Mouse (Mus musculus) CH12.LX (cell line): ENCODE results near the gene Vtcn1. TPM values are rescaled to one million over a fixed set of nuclear protein-coding genes. Genes with fewer than 3 reads are reported as not detected.
A peak's percentile ranks its signal among the peaks of the same experiment; 100 is the strongest.

Source experiments
- DNase-seq: peaks from one replicate; pipeline ENCODE4 v3.0.0-alpha.2; 2013; ENCODE audit errors: extremely low read depth
- H3K27ac ChIP-seq: 2 replicates; pipeline ENCODE4 v1.5.1; 2012; ENCODE audit warnings: low read depth, mild to moderate bottlenecking, control low read depth, moderate library complexity; ENCODE audit not compliant: insufficient read depth
- H3K27me3 ChIP-seq: replicated peaks from 2 replicates; pipeline ENCODE3; 2012; ENCODE audit warnings: inconsistent platforms
- H3K36me3 ChIP-seq, 2 experiments: replicated peaks in 1 of 2; 2 replicates each; pipeline versions ENCODE3 to v1.6.1; 2012; ENCODE audit warnings: inconsistent platforms in 1 of 2, low read length in 1 of 2, mild to moderate bottlenecking in 1 of 2, mixed read lengths in 1 of 2, moderate library complexity in 1 of 2; ENCODE audit not compliant: control insufficient read depth in 1 of 2, insufficient read depth in 1 of 2
- H3K4me1 ChIP-seq, 2 experiments: 2 replicates each; pipeline ENCODE4 v1.6.1; 2012; ENCODE audit warnings: inconsistent platforms in 1 of 2, moderate library complexity in 1 of 2; ENCODE audit not compliant: insufficient read depth in 2 of 2, control insufficient read depth in 1 of 2
- H3K4me2 ChIP-seq: 2 replicates; pipeline ENCODE4 v1.6.1; 2012; ENCODE audit warnings: low read depth, mild to moderate bottlenecking, control low read depth; ENCODE audit not compliant: poor library complexity, insufficient read depth, severe bottlenecking
- H3K4me3 ChIP-seq, 3 experiments: fragments of 150-350 bp in 1 of 3; sonication (generic) in 1 of 3; replicated peaks in 1 of 3; 2 replicates each; pipeline versions ENCODE3 to v1.5.1; 2011 to 2012; ENCODE audit warnings: low read depth in 2 of 3, low read length in 2 of 3, mild to moderate bottlenecking in 2 of 3, moderate library complexity in 2 of 3, control low read depth in 1 of 3, improper control_type of control experiment in 1 of 3, inconsistent platforms in 1 of 3, mixed read lengths in 1 of 3; ENCODE audit not compliant: poor library complexity in 1 of 3
- H3K79me2 ChIP-seq: replicated peaks from 2 replicates; pipeline ENCODE4 v1.6.1; 2012; ENCODE audit warnings: mild to moderate bottlenecking, moderate library complexity; ENCODE audit not compliant: control insufficient read depth, poor library complexity, insufficient read depth, severe bottlenecking; ENCODE audit errors: extremely low read depth
- H3K9ac ChIP-seq: 2 replicates; pipeline ENCODE4 v1.6.1; 2012; ENCODE audit warnings: low read depth, mild to moderate bottlenecking, control low read depth, moderate library complexity; ENCODE audit not compliant: insufficient read depth
- H3K9me3 ChIP-seq: replicated peaks from 2 replicates; pipeline ENCODE3; 2012; ENCODE audit warnings: low read length, inconsistent platforms, mixed read lengths
- BHLHE40 ChIP-seq: IDR thresholded peaks from 2 replicates; pipeline ENCODE4 v1.6.1; 2011; ENCODE audit warnings: mild to moderate bottlenecking, low read depth, low read length, improper control_type of control experiment
- CHD1 ChIP-seq: IDR thresholded peaks from 2 replicates; pipeline ENCODE4 v1.6.1; 2012; ENCODE audit warnings: low read depth, low read length, improper control_type of control experiment, inconsistent platforms
- CTCF ChIP-seq, 2 experiments: IDR thresholded peaks in 1 of 2; conservative IDR thresholded peaks in 1 of 2; 2 replicates each; pipeline ENCODE4 v1.5.1; 2011 to 2012; ENCODE audit warnings: low read depth in 2 of 2, low read length in 2 of 2, improper control_type of control experiment in 1 of 2, inconsistent platforms in 1 of 2, mild to moderate bottlenecking in 1 of 2, moderate library complexity in 1 of 2
- ELF1 ChIP-seq: IDR thresholded peaks from 2 replicates; pipeline ENCODE4 v1.6.1; 2014; ENCODE audit warnings: low read depth, mild to moderate bottlenecking, inconsistent platforms, low read length, improper control_type of control experiment
- ETS1 ChIP-seq: conservative IDR thresholded peaks from 2 replicates; pipeline ENCODE4 v1.6.1; 2012; ENCODE audit warnings: low read depth, mild to moderate bottlenecking, inconsistent platforms, low read length, improper control_type of control experiment, moderate library complexity
- HCFC1 ChIP-seq: IDR thresholded peaks from 2 replicates; pipeline ENCODE4 v1.6.1; 2012; ENCODE audit warnings: low read depth, mild to moderate bottlenecking, inconsistent platforms, low read length, improper control_type of control experiment
- IRF4 ChIP-seq: IDR thresholded peaks from 2 replicates; pipeline ENCODE4 v1.6.1; 2014; ENCODE audit warnings: low read depth, mild to moderate bottlenecking, inconsistent platforms, low read length, improper control_type of control experiment
- JUND ChIP-seq: conservative IDR thresholded peaks from 2 replicates; pipeline ENCODE4 v1.6.1; 2011; ENCODE audit warnings: low read depth, low read length, improper control_type of control experiment
- MAX ChIP-seq: IDR thresholded peaks from 2 replicates; pipeline ENCODE4 v1.6.1; 2011; ENCODE audit warnings: low read length, improper control_type of control experiment
- MEF2A ChIP-seq: IDR thresholded peaks from 2 replicates; pipeline ENCODE4 v1.6.1; 2014; ENCODE audit warnings: low read depth, mild to moderate bottlenecking, inconsistent platforms, low read length, improper control_type of control experiment, borderline replicate concordance
- MXI1 ChIP-seq: IDR thresholded peaks from 2 replicates; pipeline ENCODE4 v1.6.1; 2011; ENCODE audit warnings: mild to moderate bottlenecking, low read depth, low read length, improper control_type of control experiment
- MYC ChIP-seq: IDR thresholded peaks from 2 replicates; pipeline ENCODE4 v1.6.1; 2011; ENCODE audit warnings: low read depth, mild to moderate bottlenecking, improper control_type of control experiment, low read length
- NELFE ChIP-seq: IDR thresholded peaks from 2 replicates; pipeline ENCODE4 v1.6.1; 2011; ENCODE audit warnings: low read depth, low read length, improper control_type of control experiment
- NRF1 ChIP-seq: IDR thresholded peaks from 2 replicates; pipeline ENCODE4 v1.6.1; 2014; ENCODE audit warnings: low read depth, mild to moderate bottlenecking, inconsistent platforms, low read length, improper control_type of control experiment, moderate library complexity
- PAX5 ChIP-seq: IDR thresholded peaks from 2 replicates; pipeline ENCODE4 v1.6.1; 2012; ENCODE audit warnings: low read length, inconsistent platforms, mixed read lengths
- POLR2A ChIP-seq: IDR thresholded peaks from 2 replicates; pipeline ENCODE4 v1.6.1; 2011; ENCODE audit warnings: low read depth, mild to moderate bottlenecking, improper control_type of control experiment, low read length
- POLR2AphosphoS2 ChIP-seq: IDR thresholded peaks from 2 replicates; pipeline ENCODE4 v1.6.1; 2011; ENCODE audit warnings: low read depth, low read length, improper control_type of control experiment
- RAD21 ChIP-seq: IDR thresholded peaks from 2 replicates; pipeline ENCODE4 v1.6.1; 2011; ENCODE audit warnings: low read depth, mild to moderate bottlenecking, low read length, improper control_type of control experiment, moderate library complexity
- RCOR1 ChIP-seq: conservative IDR thresholded peaks from 2 replicates; pipeline ENCODE4 v1.6.1; 2012; ENCODE audit warnings: low read depth, mild to moderate bottlenecking, inconsistent platforms, low read length, improper control_type of control experiment
- SIN3A ChIP-seq: IDR thresholded peaks from 2 replicates; pipeline ENCODE4 v1.6.1; 2012; ENCODE audit warnings: low read length, improper control_type of control experiment, inconsistent platforms
- SMC3 ChIP-seq: IDR thresholded peaks from 2 replicates; pipeline ENCODE4 v1.6.1; 2011; ENCODE audit warnings: low read depth, low read length, improper control_type of control experiment
- USF1 ChIP-seq: IDR thresholded peaks from 2 replicates; pipeline ENCODE4 v1.6.1; 2014; ENCODE audit warnings: low read depth, mild to moderate bottlenecking, inconsistent platforms, low read length, improper control_type of control experiment
- USF2 ChIP-seq: conservative IDR thresholded peaks from 2 replicates; pipeline ENCODE4 v1.6.1; 2011; ENCODE audit warnings: low read depth, low read length, improper control_type of control experiment
- ZC3H11A ChIP-seq: IDR thresholded peaks from 2 replicates; pipeline ENCODE4 v1.6.1; 2012; ENCODE audit warnings: low read depth, mild to moderate bottlenecking, inconsistent platforms, low read length, improper control_type of control experiment
- ZNF384 ChIP-seq: IDR thresholded peaks from 2 replicates; pipeline ENCODE4 v1.6.1; 2012; ENCODE audit warnings: low read depth, low read length, improper control_type of control experiment, inconsistent platforms
- dilution Hi-C: fragments of 300-500 bp; cut with MboI; formaldehyde crosslinking; loops from 2 replicates; pipeline ENCODE4 v1.14.3; 2020; ENCODE audit warnings: low sequenced_read_pairs; ENCODE audit not compliant: extremely low pct_unique_long_range_greater_than_20kb, extremely low pct_ligation_motif_present
- in situ Hi-C: fragments of 300-500 bp; cut with MboI; formaldehyde crosslinking; loops from 3 replicates; pipeline ENCODE4 v1.14.3; 2019; ENCODE audit warnings: low sequenced_read_pairs, low pct_ligation_motif_present, low pct_unique_long_range_greater_than_20kb, mixed read lengths
- polyA plus RNA-seq: library from polyadenylated mRNA; unstranded; fragments of >175 nt; gene quantifications from 2 replicates; pipeline ENCODE4 v1.2.1, GENCODE M21; 2012; ENCODE audit warnings: low read depth; ENCODE audit not compliant: insufficient read length
- total RNA-seq, 2 experiments: library from RNA; depleted of rRNA; stranded (reverse); fragments of 300-350 nt in 1 of 2; fragments of >200 nt in 1 of 2; gene quantifications; 2 replicates each; pipeline ENCODE4 v1.2.3; 2012 to 2014

Vtcn1 gene
- total and polyA plus RNA-seq, 3 experiments: 0.04 to 0.14 TPM; not detected in 1

DNA sequence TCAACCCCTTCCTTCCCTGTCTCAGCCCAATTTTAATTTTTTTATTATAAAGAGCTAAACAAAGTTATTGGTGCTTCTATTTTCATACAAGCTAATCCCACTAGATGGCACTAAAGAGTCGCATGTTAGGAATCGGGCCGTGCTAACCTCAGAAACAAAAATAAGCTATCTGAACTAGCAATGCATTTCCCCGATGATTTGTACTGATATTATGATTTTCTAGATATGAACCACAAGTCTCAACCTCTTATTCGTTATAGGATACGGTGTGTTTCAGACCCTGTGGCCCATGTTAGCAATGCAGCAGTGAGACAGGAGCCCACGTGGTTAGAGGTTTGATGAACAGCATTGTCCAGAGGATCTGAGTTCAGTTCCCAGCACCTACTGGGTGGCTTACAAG, 91.6 kb downstream of the Vtcn1 start:
- peaks cover 1 to 19% of the 10 kb centered on the region in 2 experiments; a peak in 3 of 4 replicates for H3K4me1 ChIP-seq
- no peak overlapping the region for H3K9ac ChIP-seq
- H3K27me3 ChIP-seq: no peaks in the 10 kb centered on the region
- no peaks in the 10 kb centered on the region for H3K9me3 ChIP-seq
- no peaks in the 10 kb centered on the region for H3K36me3 ChIP-seq
- peak; percentile 74 for DNase-seq
- no peak overlapping the region for H3K4me2 ChIP-seq
- no peak for TF ChIP-seq ZC3H11A
- TF ChIP-seq NELFE: 0 out of 2 replicates have a peak, but pooled peaks have one; percentile 27
- TF ChIP-seq CTCF (conservative IDR thresholded peaks at IDR 0.05 in 1 of 2, IDR thresholded peaks at IDR 0.05 in 1 of 2; ENCODE audit: low read depth in 2 of 2, low read length in 2 of 2): peak; percentile 10 to 79; a peak in 3 of 4 replicates
- no peak for TF ChIP-seq USF2
- no peak for TF ChIP-seq ELF1
- TF ChIP-seq IRF4: peak; percentile 7; the same call in 1 of the 2 replicates
- peak; percentile 58; the same call in 1 of the 2 replicates for TF ChIP-seq MYC
- TF ChIP-seq NRF1: no peak
- peak; percentile 69 for TF ChIP-seq SMC3
- peak; percentile 65; the same call in 1 of the 2 replicates for TF ChIP-seq MAX
- no peak for TF ChIP-seq MEF2A
- 0 out of 2 replicates have a peak, but pooled peaks have one; percentile 51 for TF ChIP-seq SIN3A
- TF ChIP-seq ZNF384: no peak
- TF ChIP-seq JUND: 0 out of 2 replicates have a peak, but pooled peaks have one; percentile 38
- TF ChIP-seq MXI1: no peak; the same call in 1 of the 2 replicates
- TF ChIP-seq RAD21: peak; percentile 77
- no peaks in the 10 kb centered on the region for H3K79me2 ChIP-seq
- in situ Hi-C loops: loop anchor here (25.0 kb wide), 1 partner anchor 155 kb away; no protein-coding TSS in a partner anchor
- dilution Hi-C loops: no loop called here
- no peak overlapping the region for H3K27ac ChIP-seq
- H3K4me3 ChIP-seq: no peak overlapping the region

DNA sequence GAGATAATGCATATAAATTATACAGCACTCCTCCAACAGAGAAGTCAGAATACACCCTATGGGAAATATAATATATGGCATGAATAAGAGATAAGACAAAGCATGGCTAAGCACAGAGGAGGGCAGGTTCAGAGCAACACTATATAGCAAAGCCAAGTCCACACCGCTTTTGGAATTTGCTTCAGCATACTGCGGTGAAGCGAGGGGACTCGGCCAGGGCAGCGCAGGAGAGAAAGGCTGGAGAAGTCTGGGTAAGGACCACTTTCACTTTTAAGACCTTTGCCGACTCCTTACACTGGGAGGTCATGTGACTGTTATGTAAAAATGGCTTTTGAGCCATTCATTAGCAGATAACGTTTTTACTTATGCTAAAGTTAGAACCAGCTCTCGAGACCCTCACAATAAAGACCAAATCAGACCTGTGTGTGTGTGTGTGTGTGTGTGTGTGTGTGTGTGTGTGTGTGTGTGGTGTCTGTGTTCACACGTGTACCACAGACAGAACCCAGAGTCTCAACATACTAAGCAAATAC, 95.4 kb downstream of the Vtcn1 start:
- dilution Hi-C loops: no loop called here
- H3K4me3 ChIP-seq: peak overlapping the region; percentile 44 to 91 (median 71)
- in situ Hi-C loops: loop anchor here (10.0 to 25.0 kb wide), 2 partner anchors 158 to 736 kb away; no protein-coding TSS in a partner anchor

More for the DNA sequence above, 95.4 kb downstream of the Vtcn1 start:
- Histone ChIP-seq H3K4me2 (peak overlapping the region; percentile 81), H3K9me3 (no peaks in the 10 kb centered on the region), H3K4me1 (peaks cover 5 to 35% of the 10 kb centered on the region in 2 experiments), H3K27ac (no peak overlapping the region), H3K9ac (peak overlapping the region; percentile 34; the same call in 1 of the 2 replicates), H3K27me3 (no peaks in the 10 kb centered on the region), H3K79me2 (no peaks in the 10 kb centered on the region), H3K36me3 (peaks cover 0 to 9% of the 10 kb centered on the region in 2 experiments)
- peak; percentile 33 for DNase-seq
- TF ChIP-seq SMC3: no peak
- no peak for TF ChIP-seq POLR2AphosphoS2
- TF ChIP-seq MAX: peak; percentile 50; the same call in 1 of the 2 replicates
- TF ChIP-seq MEF2A: no peak
- no peak for TF ChIP-seq NELFE
- peak; percentile 60 for TF ChIP-seq MXI1
- no peak for TF ChIP-seq RCOR1
- TF ChIP-seq ETS1: no peak; the same call in 1 of the 2 replicates
- no peak for TF ChIP-seq RAD21
- TF ChIP-seq CHD1: no peak
- no peak for TF ChIP-seq PAX5
- TF ChIP-seq NRF1: no peak
- no peak for TF ChIP-seq ELF1
- TF ChIP-seq USF2: peak; percentile 77
- TF ChIP-seq USF1: peak; percentile 81
- TF ChIP-seq BHLHE40: peak; percentile 78
- TF ChIP-seq ZNF384: no peak
- TF ChIP-seq POLR2A: no peak
- TF ChIP-seq HCFC1: no peak; the same call in 1 of the 2 replicates
- TF ChIP-seq CTCF (conservative IDR thresholded peaks at IDR 0.05 in 1 of 2, IDR thresholded peaks at IDR 0.05 in 1 of 2; ENCODE audit: low read depth in 2 of 2, low read length in 2 of 2): no peak
